Mouse (Mus musculus) intestine, embryonic 14.5 days (tissue): ENCODE measurements around the gene Srek1. TPM values are rescaled to one million over a fixed set of nuclear protein-coding genes. Genes with fewer than 3 reads are reported as not detected.

Experiments
- polyA plus RNA-seq: library from polyadenylated mRNA; unstranded; fragments of >200 nt; fragmentation: Nextera tagmentation; extraction: Ambion mirVana; gene quantifications from 2 replicates; pipeline ENCODE4 v1.2.1, GENCODE M21; 2014

The Srek1 gene
- polyA plus RNA-seq, 1 experiment from 2014 or later, result 101 TPM

Other genes with a start within 250 kb of the Srek1 start
- gene Erbin, start 145.9 kb upstream of the Srek1 start, polyA plus RNA-seq, result 32.1 and 32.6 TPM in 2 replicates